Comparison of ENCODE assay signal across 26 mouse cellular contexts in genomic region chr4:64098247-64098646, GRCm38 (mm10). TPM values are rescaled to one million over a fixed set of nuclear protein-coding genes. Genes with fewer than 3 reads are reported as not detected.
A peak's percentile ranks its signal among the peaks of the same experiment; 100 is the strongest.
DNase-seq lines count a peak whose midpoint lies in the region; ATAC-seq and TF ChIP-seq lines count a peak whose summit lies in the region.
"Had no signal": no experiment of that assay in that cellular context is flagged by ENCODE, and none has a peak within 500 bp of the region (broad histone marks: within the 10 kb centered on the region; RNA-seq: fewer than 3 reads in every experiment).

No protein-coding gene starts in this region.

- DNase-seq in 3T3-L1 (ENCODE audit: low read depth, low spot score) (peak; percentile 84), NIH3T3 (ENCODE audit: low read depth) (peak; percentile 63)
- peak; percentile 56 for DNase-seq in fibroblast of lung, adult 2 months (ENCODE audit: low read depth)
- no peak for DNase-seq in spleen, adult 12 weeks (ENCODE audit: low spot score)
- DNase-seq in lung, adult 2 months = no peak
- DNase-seq: adrenal gland, adult 2 months; adrenal gland, postnatal 10 days; adrenal gland, postnatal 25 days; cerebellum, adult 11 months; cerebellum, adult 18-20 months; cerebellum, adult 8-10 months; cerebellum, adult 9-11 months; cerebellum, postnatal 14 days; cerebellum, postnatal 36 days; embryo, embryonic 11 days; forebrain, postnatal 0 days had no signal

- no peak for ATAC-seq in neural tube, embryonic 15.5 days (ENCODE audit: low FRiP score)
- ATAC-seq in megakaryocyte, adult 5-6 weeks (ENCODE audit: poor library complexity, severe bottlenecking) = no peak
- ATAC-seq: CD4-positive, CD25-positive, alpha-beta regulatory T cell, adult 4 months; forebrain, embryonic 13.5 days; forebrain, embryonic 15.5 days; forebrain, postnatal 0 days had no signal

- no peak for TF ChIP-seq POLR2A in lung, adult 2 months (IDR thresholded peaks at IDR 0.05; ENCODE audit: borderline replicate concordance, extremely low read depth, low read depth, low read length)

- H3K4me2 ChIP-seq in neural tube, embryonic 15.5 days = no peak overlapping the region
- H3K4me2 ChIP-seq: embryonic facial prominence, embryonic 13.5 days; embryonic facial prominence, embryonic 15.5 days; forebrain, embryonic 13.5 days; forebrain, embryonic 15.5 days had no signal

- 83% methylated on average over 4 of the region's 4 CpGs for WGBS in neural tube, embryonic 15.5 days
- WGBS in lung, adult 2 months = 81% methylated on average over 4 of the region's 4 CpGs

- H3K27ac ChIP-seq in neural tube, embryonic 15.5 days (replicated peaks) = no peak overlapping the region
- H3K27ac ChIP-seq: embryonic facial prominence, embryonic 13.5 days; embryonic facial prominence, embryonic 15.5 days; forebrain, embryonic 13.5 days; forebrain, embryonic 15.5 days had no signal

- no peak overlapping the region for H3K9ac ChIP-seq in neural tube, embryonic 15.5 days (replicated peaks)
- H3K9ac ChIP-seq: embryonic facial prominence, embryonic 13.5 days; embryonic facial prominence, embryonic 15.5 days; forebrain, embryonic 13.5 days; forebrain, embryonic 15.5 days; forebrain, postnatal 0 days had no signal

- H3K4me3 ChIP-seq in neural tube, embryonic 15.5 days (replicated peaks) = no peak overlapping the region
- no peak overlapping the region for H3K4me3 ChIP-seq in lung, adult 2 months (replicated peaks; ENCODE audit: extremely low read depth, low read depth, low read length)
- H3K4me3 ChIP-seq: embryonic facial prominence, embryonic 13.5 days; embryonic facial prominence, embryonic 15.5 days; erythroblast, embryonic 14.5 days; forebrain, embryonic 13.5 days; forebrain, embryonic 15.5 days had no signal

- no peaks in the 10 kb centered on the region for H3K27me3 ChIP-seq in neural tube, embryonic 15.5 days (replicated peaks)
- H3K27me3 ChIP-seq: CH12.LX; embryonic facial prominence, embryonic 13.5 days; embryonic facial prominence, embryonic 15.5 days; forebrain, embryonic 13.5 days; forebrain, embryonic 15.5 days had no signal

- no peak for TF ChIP-seq CTCF in lung, adult 2 months (IDR thresholded peaks at IDR 0.05; ENCODE audit: insufficient read depth, low read length)

- H3K9me3 ChIP-seq in neural tube, embryonic 15.5 days (replicated peaks) = no peaks in the 10 kb centered on the region
- H3K9me3 ChIP-seq: embryonic facial prominence, embryonic 13.5 days; embryonic facial prominence, embryonic 15.5 days; forebrain, embryonic 13.5 days; forebrain, embryonic 15.5 days had no signal

- no peaks in the 10 kb centered on the region for H3K4me1 ChIP-seq in neural tube, embryonic 15.5 days
- no peaks in the 10 kb centered on the region for H3K4me1 ChIP-seq in lung, adult 2 months (ENCODE audit: control insufficient read depth, insufficient read depth, low read length)
- H3K4me1 ChIP-seq: embryonic facial prominence, embryonic 13.5 days; embryonic facial prominence, embryonic 15.5 days; forebrain, embryonic 13.5 days; forebrain, embryonic 15.5 days had no signal

- no peaks in the 10 kb centered on the region for H3K36me3 ChIP-seq in neural tube, embryonic 15.5 days
- H3K36me3 ChIP-seq: embryonic facial prominence, embryonic 13.5 days; embryonic facial prominence, embryonic 15.5 days; forebrain, embryonic 15.5 days; G1E had no signal

RNA-seq across cellular contexts. Expression of gene Tnc, which starts 51.4 kb away (rescaled TPM):
- polyA plus RNA-seq in neural tube, embryonic 15.5 days (2015; fragmentation: Nextera tagmentation; extraction: Ambion mirVana) = 54.4 and 67.0 TPM in 2 replicates
- total RNA-seq in megakaryocyte, adult 5-6 weeks (2015) = 0.34 and 0.76 TPM in 2 replicates
- total RNA-seq in megakaryocyte, adult 5-6 weeks (2017) = 0.77 and 0.98 TPM in 2 replicates
- polyA plus RNA-seq in lung, adult 2 months (2012; rRNA removed) = 6.6 and 7.3 TPM in 2 replicates
- polyA plus RNA-seq: erythroblast, embryonic 14.5 days; G1E had no signal

Comparison
In these comparisons a context has a peak if more than half of its experiments do, and no peak if none do; other contexts are left out.
1. DNase-seq: peak in 3T3-L1 (single experiment), NIH3T3 (single experiment) and fibroblast of lung, adult 2 months (single experiment); none in spleen, adult 12 weeks (single experiment) and lung, adult 2 months (single experiment).